Mouse (Mus musculus) retina, embryonic 14.5 days (tissue): ENCODE measurements around the gene Helt.
"Not testable (repeated sequence)": the region's sequence is repeated elsewhere in the genome, so short reads cannot be mapped to it uniquely, and the experiment has no call there.

Experiments used
- DNase-seq: peaks from one replicate; pipeline ENCODE4 v3.0.0-alpha.2; 2015; ENCODE audit warnings: low spot score

Gene Helt

GRCm38 (mm10) chr8:46296551-46296950, 2.1 kb upstream of the Helt start:
- no peak for DNase-seq

- DNase-seq: no peak
Observed at GRCm38 (mm10) chr8:46295951-46296350, 1.5 kb upstream of the Helt start.

- no peak for DNase-seq
Observed at GRCm38 (mm10) chr8:46295101-46295534, 647 bp upstream of the Helt start.

DNA sequence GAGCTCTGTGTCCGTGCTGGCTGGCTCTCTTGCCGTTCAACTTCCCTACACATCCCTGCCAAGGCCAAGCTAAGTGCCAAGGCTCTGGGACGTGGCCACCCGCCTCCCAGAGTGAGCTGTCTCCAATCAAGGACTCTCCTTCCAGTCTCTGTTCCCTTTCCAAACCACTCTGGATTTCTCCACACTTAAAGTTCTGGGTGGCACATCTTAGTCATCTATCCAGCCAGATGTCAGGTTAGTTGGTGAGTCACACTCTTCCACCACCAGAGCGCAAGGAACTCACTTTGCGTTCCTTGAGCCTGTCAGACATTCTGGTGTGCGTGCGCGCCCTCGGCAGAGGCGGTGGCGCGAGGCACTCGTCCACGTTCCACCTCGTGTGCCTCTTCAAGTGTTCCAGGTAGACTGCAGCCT, 725 bp downstream of the Helt start:
- no peak for DNase-seq

- DNase-seq: no peak
Observed at GRCm38 (mm10) chr8:46293201-46293600, 1.3 kb downstream of the Helt start.

DNA sequence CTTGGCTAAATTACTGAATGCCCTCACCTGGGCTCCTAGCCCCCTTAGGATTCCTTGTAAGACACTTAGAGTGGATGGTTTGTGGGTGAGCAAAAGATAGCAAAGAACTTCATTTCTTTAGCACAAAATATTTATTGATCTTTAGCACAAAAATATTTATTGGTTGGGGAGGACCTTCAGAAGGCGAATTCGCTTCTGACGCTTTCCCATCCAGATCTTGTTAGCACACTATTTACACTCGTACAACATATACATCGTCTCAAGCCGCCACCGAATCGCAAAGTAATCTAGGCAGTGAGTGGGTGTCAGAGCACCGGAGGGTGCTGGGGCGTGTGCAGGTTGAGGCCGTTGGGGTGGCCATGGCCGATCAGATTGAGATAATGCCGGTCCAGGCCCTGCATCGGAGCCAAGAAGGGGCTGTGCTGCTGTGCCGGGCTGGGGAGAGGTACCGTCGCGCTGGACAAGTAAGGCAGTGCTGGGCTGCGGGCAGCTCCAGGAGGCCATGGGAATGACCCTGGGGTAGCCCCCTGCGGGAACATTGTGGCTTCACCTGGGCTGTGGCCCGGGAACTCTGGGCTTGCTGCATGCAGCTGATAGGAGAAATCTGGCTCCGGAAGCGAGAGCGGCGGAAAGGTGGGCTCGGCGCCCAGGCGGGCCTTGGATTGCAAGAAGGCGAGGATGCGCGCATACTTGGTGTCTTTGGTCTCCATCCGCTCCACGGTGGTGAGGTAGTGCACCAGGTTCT, 2.4 kb downstream of the Helt start:
- no peak for DNase-seq

GRCm38 (mm10) chr8:46289274-46289673, 5.2 kb downstream of the Helt start:
- no peak for DNase-seq

GRCm38 (mm10) chr8:46288021-46288420, 6.5 kb downstream of the Helt start:
- DNase-seq: no peak

DNA sequence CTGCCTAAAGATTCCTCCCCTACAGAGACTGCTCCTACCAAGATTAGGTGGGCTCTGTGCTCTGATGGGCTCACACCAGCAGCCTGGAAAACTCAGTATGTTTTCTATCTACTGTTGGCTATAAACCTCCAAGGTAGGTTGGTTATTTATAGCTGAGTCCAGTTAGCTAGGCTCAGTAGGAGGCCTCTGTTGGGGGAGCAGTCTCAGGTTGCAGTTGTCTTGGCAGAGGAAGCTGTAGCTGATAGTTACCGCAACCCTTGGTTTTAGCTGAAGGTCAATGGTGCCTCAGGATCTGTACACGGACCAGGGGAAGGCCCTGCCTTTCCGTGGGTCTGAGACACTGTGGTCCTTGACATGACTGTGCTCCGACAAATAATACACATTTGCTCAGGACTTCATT, 8.5 kb downstream of the Helt start:
- no peak for DNase-seq

DNA sequence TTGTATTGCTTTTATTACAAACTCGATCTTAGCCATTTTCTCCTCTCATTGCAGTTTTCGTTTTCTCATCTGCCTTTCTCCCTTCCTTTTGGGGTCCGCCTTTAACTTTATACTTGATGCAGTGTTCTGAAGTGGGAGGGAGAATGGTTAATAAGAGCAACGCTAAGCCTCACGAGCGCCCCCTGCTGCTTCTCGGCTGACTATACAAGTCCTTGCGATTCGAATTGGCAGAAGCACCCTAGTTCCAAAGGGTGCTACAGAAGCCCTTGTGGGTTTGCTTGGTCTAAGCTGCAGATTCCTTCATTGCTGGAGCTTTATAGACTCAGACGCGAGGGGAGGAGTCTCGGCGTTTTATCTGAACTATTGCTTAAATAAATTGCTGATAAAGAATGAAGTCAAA, 12.9 kb downstream of the Helt start:
- DNase-seq: peak; percentile 80

- DNase-seq: no peak
Observed at GRCm38 (mm10) chr8:46276939-46277338, 17.5 kb downstream of the Helt start.

DNA sequence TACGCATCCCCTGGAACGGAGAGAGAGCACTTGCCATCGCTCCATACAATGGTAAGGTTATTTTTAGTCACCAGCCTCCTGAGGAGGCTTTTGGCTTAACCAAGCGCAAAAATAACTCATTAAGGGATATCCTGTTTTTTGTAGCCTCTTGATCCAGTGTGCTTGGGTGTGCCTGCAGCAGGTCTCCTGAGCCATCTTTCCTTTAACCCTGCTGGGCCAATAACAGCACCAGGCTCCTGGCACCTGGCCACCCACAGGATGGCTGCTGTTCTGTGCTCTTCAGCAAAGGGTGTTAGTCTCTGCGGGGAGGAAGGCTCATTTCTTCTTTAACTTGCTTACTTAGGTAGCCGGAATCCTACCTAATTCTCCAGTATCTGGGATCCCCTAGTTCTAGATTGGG, 23.7 kb downstream of the Helt start:
- DNase-seq: no peak

DNA sequence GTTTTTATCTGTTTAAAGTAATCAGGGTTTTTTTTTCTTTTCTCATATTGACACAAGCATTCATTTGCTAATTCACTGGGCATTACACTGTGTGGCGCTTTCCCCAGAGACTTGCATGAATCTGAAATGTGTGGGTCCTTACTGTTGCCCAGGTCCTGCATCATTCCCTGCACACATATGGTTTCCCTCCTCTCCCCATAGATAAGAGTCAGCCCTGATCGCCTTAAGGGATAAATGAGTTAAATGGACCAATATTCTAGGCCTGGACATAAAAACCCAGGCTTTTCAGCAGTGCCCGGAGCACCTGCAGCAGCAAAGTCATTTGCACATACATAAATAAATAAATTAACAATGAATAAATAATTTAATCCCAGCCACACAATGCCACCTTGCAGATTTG, 24.3 kb downstream of the Helt start:
- no peak for DNase-seq

DNA sequence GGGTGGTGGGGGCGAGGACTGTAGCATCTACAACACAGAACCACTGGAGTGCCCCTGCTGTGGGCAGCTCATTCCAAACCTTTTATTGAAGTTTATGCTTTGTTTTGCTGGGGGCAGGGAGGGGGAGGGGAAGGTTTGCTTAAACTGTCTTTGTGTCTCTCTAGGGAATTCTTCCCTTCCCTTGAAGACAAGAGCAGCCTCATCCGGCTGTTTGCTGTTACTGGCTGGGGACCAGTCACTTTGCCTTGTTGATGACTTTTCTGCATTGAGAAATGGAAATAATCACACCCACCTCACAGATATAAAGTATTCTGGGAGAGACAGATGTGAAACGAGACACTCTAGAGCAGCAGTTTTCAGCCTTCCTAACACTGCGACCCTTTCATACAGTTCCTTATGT, 27.7 kb downstream of the Helt start:
- no peak for DNase-seq

DNA sequence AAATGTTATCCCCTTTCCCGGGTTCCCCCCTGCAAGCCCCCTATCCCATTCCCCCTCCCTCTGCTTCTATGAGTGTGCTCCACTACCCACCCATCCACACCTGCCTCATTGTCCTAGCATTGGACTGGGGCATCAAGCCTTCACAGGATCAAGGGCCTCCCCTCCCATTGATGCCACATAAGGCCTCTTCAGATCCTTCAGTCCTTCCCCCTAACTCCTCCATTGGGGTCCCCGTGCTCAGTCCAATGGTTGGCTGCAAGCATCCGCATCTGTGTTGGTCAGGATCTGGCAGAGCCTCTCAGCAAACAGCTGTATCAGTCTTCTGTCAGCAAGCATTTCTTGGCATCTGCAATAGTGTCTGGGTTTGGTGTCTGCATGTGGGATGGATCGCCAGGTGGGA, 30.3 kb downstream of the Helt start:
- DNase-seq: not testable (repeated sequence)

DNA sequence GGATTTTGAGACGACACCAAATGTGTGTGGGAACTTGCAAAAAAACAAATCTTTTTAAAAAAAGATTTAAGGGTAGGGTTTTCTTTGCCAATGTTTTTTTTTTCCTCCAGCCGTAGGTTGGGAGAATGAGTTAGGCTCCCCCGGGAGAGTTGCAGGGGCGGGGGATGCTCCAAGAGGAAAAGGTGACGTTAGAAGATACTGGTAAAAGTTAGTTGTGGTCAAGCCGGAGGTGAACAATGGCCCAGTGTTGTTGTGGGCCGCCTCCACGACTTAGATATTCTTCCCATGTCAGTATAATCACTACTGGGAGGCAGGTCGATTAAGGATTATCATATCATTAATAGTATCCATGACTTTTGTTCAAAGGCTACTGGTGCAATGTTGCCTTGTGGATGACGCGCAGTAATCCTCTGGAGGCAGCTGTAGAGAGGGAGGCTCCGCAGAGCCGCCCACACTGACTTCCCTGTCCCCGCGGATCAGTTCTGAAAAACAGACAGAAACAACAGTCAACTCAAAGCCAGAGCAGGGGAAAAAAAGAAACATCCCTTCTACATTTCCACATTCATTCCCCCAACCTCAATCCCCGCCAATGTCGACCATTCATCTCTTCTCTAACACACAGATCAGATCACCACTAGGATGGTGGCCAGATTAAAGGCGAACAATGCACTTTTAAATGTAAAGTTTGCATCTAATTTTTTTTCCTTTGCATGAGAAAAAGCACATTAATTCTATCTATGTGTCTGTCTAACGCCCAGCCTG, 36.4 kb downstream of the Helt start:
- DNase-seq: no peak

DNA sequence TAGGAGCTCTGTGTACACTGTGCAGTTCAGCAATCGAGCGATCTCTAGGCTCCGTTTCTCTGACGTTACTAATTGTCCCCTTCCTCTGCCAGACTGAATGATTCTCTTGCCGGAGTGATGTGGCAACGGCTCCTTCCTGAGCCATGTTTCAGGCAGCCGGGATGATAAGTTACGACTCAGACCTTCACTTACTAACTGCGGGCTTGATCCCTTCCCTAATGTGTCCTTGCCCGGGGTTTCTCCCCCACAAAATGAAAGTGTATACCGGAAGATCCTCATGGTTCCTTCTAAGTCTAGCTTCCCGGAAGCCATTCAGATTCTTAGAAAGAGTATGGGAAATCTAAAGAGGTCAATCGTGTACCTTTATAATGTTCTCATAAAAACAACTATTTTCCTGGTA, 42.0 kb downstream of the Helt start:
- DNase-seq: no peak

GRCm38 (mm10) chr8:46251561-46251960, 42.9 kb downstream of the Helt start:
- DNase-seq: no peak

GRCm38 (mm10) chr8:46246346-46246745, 48.1 kb downstream of the Helt start:
- no peak for DNase-seq

DNA sequence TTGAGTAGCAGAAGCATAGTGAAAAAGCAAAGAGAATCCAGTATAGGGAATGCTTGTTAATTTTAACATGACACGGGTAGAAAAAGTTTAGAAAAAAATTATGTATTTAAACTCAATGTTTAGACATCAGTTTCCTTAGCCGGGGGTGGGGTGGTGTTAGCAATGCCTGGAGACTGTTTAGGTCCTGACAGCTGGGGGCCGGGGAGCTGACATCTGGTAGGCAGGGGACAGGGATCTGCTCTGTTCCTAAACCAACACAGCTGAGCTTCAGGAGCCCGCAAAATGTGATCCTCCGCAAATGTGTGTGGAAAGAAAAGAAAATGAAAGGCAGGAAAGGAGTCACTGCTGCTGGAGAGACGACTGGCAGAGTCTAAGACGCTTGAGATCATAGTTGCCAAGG, 51.5 kb downstream of the Helt start:
- no peak for DNase-seq
